Mouse (Mus musculus) heart, adult 11 months (tissue): ENCODE data around the gene Gja4.

Source experiments
- DNase-seq: peaks from one replicate; pipeline ENCODE4 v3.0.0; 2022

Gja4 gene

GRCm38 (mm10) chr4:127313861-127314260 lies at the start of gene Gja4:
TSS of gene Gja4 (minus strand) at chr4:127314039.
- peak; percentile 99 for DNase-seq

GRCm38 (mm10) chr4:127363331-127363730 lies 49.5 kb upstream of the Gja4 start:
- DNase-seq = no peak

GRCm38 (mm10) chr4:127362520-127362919 lies 48.7 kb upstream of the Gja4 start:
- DNase-seq = no peak

- no peak for DNase-seq
These were observed 44.2 kb upstream of the Gja4 start, which contains the start of gene Gjb5 for GRCm38 (mm10) chr4:127358018-127358417. TSS of gene Gjb5 (minus strand) at chr4:127358181.

- DNase-seq = no peak
These were observed 41.0 kb upstream of the Gja4 start for GRCm38 (mm10) chr4:127354506-127355485.

- DNase-seq = no peak
These were observed 40.2 kb upstream of the Gja4 start, which contains the start of gene Gjb4 for GRCm38 (mm10) chr4:127353951-127354438. TSS of gene Gjb4 (minus strand) at chr4:127354081.

GRCm38 (mm10) chr4:127352594-127352993 lies 38.8 kb upstream of the Gja4 start:
- no peak for DNase-seq

GRCm38 (mm10) chr4:127349560-127350300 lies 35.9 kb upstream of the Gja4 start:
- no peak for DNase-seq

GRCm38 (mm10) chr4:127345000-127345399 lies 31.2 kb upstream of the Gja4 start:
- DNase-seq = no peak

- DNase-seq = no peak
These were observed 27.5 kb upstream of the Gja4 start for GRCm38 (mm10) chr4:127341372-127341771.

GRCm38 (mm10) chr4:127337668-127338067 lies 23.8 kb upstream of the Gja4 start:
- no peak for DNase-seq

GRCm38 (mm10) chr4:127334870-127335504 lies 21.1 kb upstream of the Gja4 start:
- peak; percentile 84 for DNase-seq

GRCm38 (mm10) chr4:127331171-127331570 lies 17.3 kb upstream of the Gja4 start:
- DNase-seq = no peak

GRCm38 (mm10) chr4:127330181-127331100 lies 16.6 kb upstream of the Gja4 start, which contains the start of gene Gjb3:
TSS of gene Gjb3 (minus strand) at chr4:127330844.
- peak; percentile 85 for DNase-seq

GRCm38 (mm10) chr4:127329751-127330150 lies 15.9 kb upstream of the Gja4 start:
- no peak for DNase-seq

- no peak for DNase-seq
These were observed 15.2 kb upstream of the Gja4 start for GRCm38 (mm10) chr4:127329046-127329445.

- no peak for DNase-seq
These were observed 14.5 kb upstream of the Gja4 start for GRCm38 (mm10) chr4:127328378-127328777.

GRCm38 (mm10) chr4:127327749-127328148 lies 13.9 kb upstream of the Gja4 start:
- no peak for DNase-seq

- no peak for DNase-seq
These were observed 13.4 kb upstream of the Gja4 start for GRCm38 (mm10) chr4:127327258-127327657.

GRCm38 (mm10) chr4:127325276-127325675 lies 11.4 kb upstream of the Gja4 start:
- no peak for DNase-seq

GRCm38 (mm10) chr4:127324759-127325158 lies 10.9 kb upstream of the Gja4 start:
- peak; percentile 92 for DNase-seq

GRCm38 (mm10) chr4:127324296-127324695 lies 10.5 kb upstream of the Gja4 start:
- DNase-seq = no peak
